Mouse (Mus musculus): Measurements from ENCODE around the gene Atg16l2. TPM values are rescaled to one million over a fixed set of nuclear protein-coding genes. Genes with fewer than 3 reads are reported as not detected.

Gene Atg16l2
- polyA plus RNA-seq, 1 experiment = not detected

GRCm38 (mm10) chr7:101336686-101337085 lies 34.6 kb upstream of the Atg16l2 start:
- 77% methylated on average over 3 of the region's 3 CpGs for WGBS
- TF ChIP-seq POLR2A (IDR thresholded peaks at IDR 0.05; ENCODE audit: insufficient read depth, low read depth, low read length) = no peak
- no peak for TF ChIP-seq CTCF (IDR thresholded peaks at IDR 0.05; ENCODE audit: insufficient read depth, low read depth, low read length)
- Histone ChIP-seq H3K27ac (ENCODE audit: insufficient read depth, low read depth, low read length) (no peak overlapping the region), H3K4me3 (ENCODE audit: insufficient read depth, low read depth, low read length) (no peak overlapping the region), H3K4me1 (ENCODE audit: control insufficient read depth, insufficient read depth, low read length) (peaks cover 25% of the 10 kb centered on the region)

GRCm38 (mm10) chr7:101335228-101335627 lies 33.2 kb upstream of the Atg16l2 start:
- WGBS = 74% methylated on average over 2 of the region's 2 CpGs
- peaks cover 37% of the 10 kb centered on the region for H3K4me1 ChIP-seq (ENCODE audit: control insufficient read depth, insufficient read depth, low read length)
- no peak for TF ChIP-seq CTCF (IDR thresholded peaks at IDR 0.05; ENCODE audit: insufficient read depth, low read depth, low read length)
- no peak overlapping the region for H3K27ac ChIP-seq (ENCODE audit: insufficient read depth, low read depth, low read length)
- no peak overlapping the region for H3K4me3 ChIP-seq (ENCODE audit: insufficient read depth, low read depth, low read length)

- Histone ChIP-seq H3K4me1 (ENCODE audit: control insufficient read depth, insufficient read depth, low read length) (peaks cover 61% of the 10 kb centered on the region), H3K27ac (ENCODE audit: insufficient read depth, low read depth, low read length) (no peak overlapping the region), H3K4me3 (ENCODE audit: insufficient read depth, low read depth, low read length) (no peak overlapping the region)
- TF ChIP-seq CTCF (IDR thresholded peaks at IDR 0.05; ENCODE audit: insufficient read depth, low read depth, low read length) = no peak
- TF ChIP-seq POLR2A (IDR thresholded peaks at IDR 0.05; ENCODE audit: insufficient read depth, low read depth, low read length) = no peak
- WGBS = 86% methylated on average over 5 of the region's 5 CpGs
Measured at GRCm38 (mm10) chr7:101332045-101332831, 30.2 kb upstream of the Atg16l2 start.

GRCm38 (mm10) chr7:101330841-101331173 lies 28.8 kb upstream of the Atg16l2 start:
- H3K27ac ChIP-seq (ENCODE audit: insufficient read depth, low read depth, low read length) = peak overlapping the region; percentile 98
- WGBS = 68% methylated on average over 4 of the region's 4 CpGs
- H3K4me3 ChIP-seq (ENCODE audit: insufficient read depth, low read depth, low read length) = no peak overlapping the region
- H3K4me1 ChIP-seq (ENCODE audit: control insufficient read depth, insufficient read depth, low read length) = peaks cover 66% of the 10 kb centered on the region
- TF ChIP-seq POLR2A (IDR thresholded peaks at IDR 0.05; ENCODE audit: insufficient read depth, low read depth, low read length) (no peak), CTCF (IDR thresholded peaks at IDR 0.05; ENCODE audit: insufficient read depth, low read depth, low read length) (no peak)

- Histone ChIP-seq H3K27ac (ENCODE audit: insufficient read depth, low read depth, low read length) (peak overlapping the region; percentile 98), H3K4me1 (ENCODE audit: control insufficient read depth, insufficient read depth, low read length) (peaks cover 63% of the 10 kb centered on the region), H3K4me3 (ENCODE audit: insufficient read depth, low read depth, low read length) (peak overlapping the region; percentile 23)
- TF ChIP-seq CTCF (IDR thresholded peaks at IDR 0.05; ENCODE audit: insufficient read depth, low read depth, low read length) (no peak), POLR2A (IDR thresholded peaks at IDR 0.05; ENCODE audit: insufficient read depth, low read depth, low read length) (no peak)
- WGBS = 55% methylated on average over 10 of the region's 10 CpGs
Measured at GRCm38 (mm10) chr7:101330074-101330840, 28.2 kb upstream of the Atg16l2 start.

- WGBS = 44% methylated on average over 4 of the region's 4 CpGs
- peak overlapping the region; percentile 98 for H3K27ac ChIP-seq (ENCODE audit: insufficient read depth, low read depth, low read length)
Measured at GRCm38 (mm10) chr7:101329606-101330005, 27.6 kb upstream of the Atg16l2 start.

GRCm38 (mm10) chr7:101328621-101329158 lies 26.6 kb upstream of the Atg16l2 start:
- 19% methylated on average over 4 of the region's 4 CpGs for WGBS
- Histone ChIP-seq H3K4me3 (ENCODE audit: insufficient read depth, low read depth, low read length) (peak overlapping the region; percentile 23), H3K27ac (ENCODE audit: insufficient read depth, low read depth, low read length) (peak overlapping the region; percentile 98), H3K4me1 (ENCODE audit: control insufficient read depth, insufficient read depth, low read length) (peaks cover 70% of the 10 kb centered on the region)
- 0 out of 2 replicates have a peak, but pooled peaks have one; percentile 35 for TF ChIP-seq CTCF (IDR thresholded peaks at IDR 0.05; ENCODE audit: insufficient read depth, low read depth, low read length)
- 0 out of 2 replicates have a peak, but pooled peaks have one; percentile 19 for TF ChIP-seq POLR2A (IDR thresholded peaks at IDR 0.05; ENCODE audit: insufficient read depth, low read depth, low read length)

More at GRCm38 (mm10) chr7:101329606-101330005, 27.6 kb upstream of the Atg16l2 start:
- Histone ChIP-seq H3K4me1 (ENCODE audit: control insufficient read depth, insufficient read depth, low read length) (peaks cover 62% of the 10 kb centered on the region), H3K4me3 (ENCODE audit: insufficient read depth, low read depth, low read length) (peak overlapping the region; percentile 23)
- no peak for TF ChIP-seq POLR2A (IDR thresholded peaks at IDR 0.05; ENCODE audit: insufficient read depth, low read depth, low read length)
- TF ChIP-seq CTCF (IDR thresholded peaks at IDR 0.05; ENCODE audit: insufficient read depth, low read depth, low read length) = no peak

- Histone ChIP-seq H3K4me1 (ENCODE audit: control insufficient read depth, insufficient read depth, low read length) (peaks cover 72% of the 10 kb centered on the region), H3K4me3 (ENCODE audit: insufficient read depth, low read depth, low read length) (no peak overlapping the region), H3K27ac (ENCODE audit: insufficient read depth, low read depth, low read length) (peak overlapping the region; percentile 98)
- WGBS = 79% methylated on average over 2 of the region's 2 CpGs
- TF ChIP-seq POLR2A (IDR thresholded peaks at IDR 0.05; ENCODE audit: insufficient read depth, low read depth, low read length) (no peak), CTCF (IDR thresholded peaks at IDR 0.05; ENCODE audit: insufficient read depth, low read depth, low read length) (no peak)
Measured at GRCm38 (mm10) chr7:101327786-101328185, 25.7 kb upstream of the Atg16l2 start.

- peak overlapping the region; percentile 98 for H3K27ac ChIP-seq (ENCODE audit: insufficient read depth, low read depth, low read length)
- H3K4me1 ChIP-seq (ENCODE audit: control insufficient read depth, insufficient read depth, low read length) = peaks cover 74% of the 10 kb centered on the region
- H3K4me3 ChIP-seq (ENCODE audit: insufficient read depth, low read depth, low read length) = no peak overlapping the region
- TF ChIP-seq CTCF (IDR thresholded peaks at IDR 0.05; ENCODE audit: insufficient read depth, low read depth, low read length) = no peak
- TF ChIP-seq POLR2A (IDR thresholded peaks at IDR 0.05; ENCODE audit: insufficient read depth, low read depth, low read length) = no peak
- 52% methylated on average over 5 of the region's 5 CpGs for WGBS
Measured at GRCm38 (mm10) chr7:101327263-101327662, 25.2 kb upstream of the Atg16l2 start.
